Mouse (Mus musculus) embryonic facial prominence, embryonic 15.5 days (tissue): ENCODE measurements around the gene Atg4b. TPM values are rescaled to one million over a fixed set of nuclear protein-coding genes. Genes with fewer than 3 reads are reported as not detected.
A peak's percentile ranks its signal among the peaks of the same experiment; 100 is the strongest.

Source experiments
- ATAC-seq: fragments of 200-750 bp; cut with Nextera tagmentation; 2 replicates; pipeline ENCODE4 v1.8.0; 2017; ENCODE audit warnings: low read depth, moderate TSS enrichment; ENCODE audit not compliant: insufficient number of reproducible peaks, low FRiP score, low TSS enrichment
- H3K27ac ChIP-seq: fragments of 300-500 bp; sonication (generic); replicated peaks from 2 replicates; pipeline ENCODE4 v1.5.1; 2015; ENCODE audit warnings: mild to moderate bottlenecking, inconsistent platforms
- H3K27me3 ChIP-seq: fragments of 300-500 bp; sonication (generic); 2 replicates; pipeline ENCODE4 v1.6.1; 2015; ENCODE audit warnings: inconsistent platforms
- H3K36me3 ChIP-seq: fragments of 300-500 bp; sonication (generic); 2 replicates; pipeline ENCODE4 v1.6.1; 2015; ENCODE audit warnings: mild to moderate bottlenecking, inconsistent platforms
- H3K4me1 ChIP-seq: fragments of 300-500 bp; sonication (generic); 2 replicates; pipeline ENCODE4 v1.6.1; 2015; ENCODE audit warnings: inconsistent platforms
- H3K4me2 ChIP-seq: fragments of 300-500 bp; sonication (generic); replicated peaks from 2 replicates; pipeline ENCODE4 v1.6.1; 2015; ENCODE audit warnings: mild to moderate bottlenecking, inconsistent platforms
- H3K4me3 ChIP-seq: fragments of 300-500 bp; sonication (generic); replicated peaks from 2 replicates; pipeline ENCODE4 v1.5.1; 2015; ENCODE audit warnings: mild to moderate bottlenecking, inconsistent platforms
- H3K9ac ChIP-seq: fragments of 300-500 bp; sonication (generic); 2 replicates; pipeline ENCODE4 v1.6.1; 2015; ENCODE audit warnings: inconsistent platforms
- H3K9me3 ChIP-seq: fragments of 300-500 bp; sonication (generic); replicated peaks from 2 replicates; pipeline ENCODE4 v1.6.1; 2016; ENCODE audit warnings: inconsistent platforms
- WGBS: fragments of 180-500 bp; shearing (Covaris S2); methylation state at CpG from one replicate; pipeline ENCODE4 v1.1.7; 2015; 5-methylcytosine and 5-hydroxymethylcytosine counted together
- polyA plus RNA-seq: library from polyadenylated mRNA; unstranded; fragments of >200 nt; fragmentation: Nextera tagmentation; extraction: Ambion mirVana; gene quantifications from 2 replicates; pipeline ENCODE4 v1.2.1, GENCODE M21; 2015

The Atg4b gene
- polyA plus RNA-seq, 1 experiment from 2014 or later: 78.5 TPM

- Histone ChIP-seq H3K36me3 (no peaks in the 10 kb centered on the region), H3K4me2 (no peak overlapping the region), H3K27me3 (no peaks in the 10 kb centered on the region), H3K4me1 (0 out of 2 replicates have a peak, but pooled peaks cover 5% of the 10 kb centered on the region), H3K27ac (no peak overlapping the region), H3K4me3 (no peak overlapping the region), H3K9ac (no peak overlapping the region), H3K9me3 (no peaks in the 10 kb centered on the region)
- WGBS: 25% methylated on average over 3 of the region's 3 CpGs
- no peak for ATAC-seq
Measured at GRCm38 (mm10) chr1:93731880-93732281, 19.4 kb upstream of the Atg4b start.

DNA sequence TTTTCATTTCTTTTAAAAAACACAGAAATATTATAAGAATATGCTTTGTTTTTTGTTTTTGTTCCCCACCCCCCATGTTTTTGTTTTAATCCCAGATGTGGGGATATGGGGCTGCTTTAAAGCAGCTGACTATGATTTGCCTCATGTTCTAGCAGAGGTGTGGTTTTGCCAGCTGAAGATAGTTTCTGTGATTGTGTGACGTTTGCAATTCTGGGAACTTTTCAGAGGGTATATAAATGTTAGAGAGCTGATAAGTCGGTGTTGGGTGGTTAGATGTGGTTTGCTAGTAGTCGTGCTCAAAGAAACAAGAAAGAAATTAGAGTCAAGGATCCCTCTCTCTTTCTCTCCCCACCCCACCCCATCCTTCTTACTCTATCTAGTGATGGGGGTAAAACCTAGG is 15.4 kb upstream of the Atg4b start:
- Histone ChIP-seq H3K9ac (no peak overlapping the region), H3K4me3 (no peak overlapping the region), H3K27ac (no peak overlapping the region), H3K27me3 (no peaks in the 10 kb centered on the region), H3K9me3 (no peaks in the 10 kb centered on the region), H3K4me2 (no peak overlapping the region), H3K4me1 (0 out of 2 replicates have a peak, but pooled peaks cover 5% of the 10 kb centered on the region), H3K36me3 (no peaks in the 10 kb centered on the region)
- no peak for ATAC-seq
- 60% methylated on average over 3 of the region's 3 CpGs for WGBS

DNA sequence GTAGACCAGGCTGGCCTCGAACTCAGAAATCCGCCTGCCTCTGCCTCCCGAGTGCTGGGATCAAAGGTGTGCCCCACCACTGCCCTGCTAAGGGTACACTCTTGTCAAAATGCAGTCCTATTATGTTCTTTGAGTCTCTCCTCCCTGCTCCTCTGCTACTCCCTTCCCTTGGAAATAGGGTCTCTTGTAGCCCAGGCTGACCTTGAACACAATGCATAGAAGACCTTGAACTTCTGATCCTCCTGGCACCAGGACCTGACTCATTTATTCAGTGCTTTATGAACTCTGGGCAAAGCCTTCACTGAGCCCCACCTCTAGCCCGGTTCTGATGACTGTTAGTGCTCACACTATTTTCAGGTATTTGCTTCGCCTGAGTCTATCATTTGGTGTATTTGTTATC is 13.6 kb upstream of the Atg4b start:
- no peak for ATAC-seq
- no peak overlapping the region for H3K27ac ChIP-seq
- H3K27me3 ChIP-seq: no peaks in the 10 kb centered on the region
- H3K4me2 ChIP-seq: no peak overlapping the region
- no peaks in the 10 kb centered on the region for H3K36me3 ChIP-seq
- no peak overlapping the region for H3K4me3 ChIP-seq
- H3K9me3 ChIP-seq: no peaks in the 10 kb centered on the region
- H3K9ac ChIP-seq: no peak overlapping the region
- no peaks in the 10 kb centered on the region for H3K4me1 ChIP-seq
- WGBS: 95% methylated on average over 5 of the region's 5 CpGs

- Histone ChIP-seq H3K9me3 (no peaks in the 10 kb centered on the region), H3K4me1 (no peaks in the 10 kb centered on the region), H3K27me3 (no peaks in the 10 kb centered on the region), H3K4me2 (no peak overlapping the region), H3K9ac (no peak overlapping the region), H3K4me3 (no peak overlapping the region), H3K36me3 (0 out of 2 replicates have a peak, but pooled peaks cover 4% of the 10 kb centered on the region), H3K27ac (no peak overlapping the region)
- no peak for ATAC-seq
- 90% methylated on average over 2 of the region's 2 CpGs for WGBS
Measured at GRCm38 (mm10) chr1:93740671-93741070, 10.6 kb upstream of the Atg4b start.

- no peak for ATAC-seq
- no peak overlapping the region for H3K4me3 ChIP-seq
- 92% methylated on average over 4 of the region's 4 CpGs for WGBS
- H3K9me3 ChIP-seq: no peaks in the 10 kb centered on the region
- H3K9ac ChIP-seq: no peak overlapping the region
- 0 out of 2 replicates have a peak, but pooled peaks cover 4% of the 10 kb centered on the region for H3K36me3 ChIP-seq
- no peaks in the 10 kb centered on the region for H3K4me1 ChIP-seq
- no peak overlapping the region for H3K4me2 ChIP-seq
- H3K27me3 ChIP-seq: no peaks in the 10 kb centered on the region
- H3K27ac ChIP-seq: no peak overlapping the region
Measured at GRCm38 (mm10) chr1:93741987-93742386, 9.3 kb upstream of the Atg4b start.

DNA sequence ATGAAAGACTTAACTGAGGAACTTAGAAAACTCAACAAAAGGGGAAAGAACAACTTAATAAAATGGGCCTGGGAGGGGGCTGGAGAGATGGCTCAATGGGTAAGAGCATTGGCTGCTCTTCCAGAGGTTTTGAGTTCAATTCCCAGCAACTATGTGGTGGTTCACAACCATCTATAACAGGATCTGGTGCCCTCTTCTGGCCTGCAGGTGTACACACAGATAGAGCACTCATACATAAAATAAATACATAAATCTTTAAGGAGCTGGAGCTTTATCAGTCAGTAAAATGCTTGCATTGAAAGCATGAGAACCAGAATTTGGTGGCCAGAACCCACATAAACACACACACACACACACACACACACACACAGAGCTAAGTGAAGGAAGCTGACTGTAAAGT is 8.4 kb upstream of the Atg4b start:
- Histone ChIP-seq H3K9me3 (no peaks in the 10 kb centered on the region), H3K4me2 (no peak overlapping the region), H3K4me3 (no peak overlapping the region), H3K36me3 (0 out of 2 replicates have a peak, but pooled peaks cover 4% of the 10 kb centered on the region), H3K4me1 (no peaks in the 10 kb centered on the region), H3K9ac (no peak overlapping the region), H3K27me3 (no peaks in the 10 kb centered on the region), H3K27ac (no peak overlapping the region)
- no peak for ATAC-seq

- no peak for ATAC-seq
- H3K4me2 ChIP-seq: no peak overlapping the region
- H3K27me3 ChIP-seq: no peaks in the 10 kb centered on the region
- no peaks in the 10 kb centered on the region for H3K9me3 ChIP-seq
- H3K4me3 ChIP-seq: no peak overlapping the region
- H3K27ac ChIP-seq: no peak overlapping the region
- H3K9ac ChIP-seq: no peak overlapping the region
- no peaks in the 10 kb centered on the region for H3K4me1 ChIP-seq
- WGBS: 83% methylated on average over 5 of the region's 5 CpGs
- peaks cover 29% of the 10 kb centered on the region for H3K36me3 ChIP-seq
Measured at GRCm38 (mm10) chr1:93746179-93746578, 5.1 kb upstream of the Atg4b start.

DNA sequence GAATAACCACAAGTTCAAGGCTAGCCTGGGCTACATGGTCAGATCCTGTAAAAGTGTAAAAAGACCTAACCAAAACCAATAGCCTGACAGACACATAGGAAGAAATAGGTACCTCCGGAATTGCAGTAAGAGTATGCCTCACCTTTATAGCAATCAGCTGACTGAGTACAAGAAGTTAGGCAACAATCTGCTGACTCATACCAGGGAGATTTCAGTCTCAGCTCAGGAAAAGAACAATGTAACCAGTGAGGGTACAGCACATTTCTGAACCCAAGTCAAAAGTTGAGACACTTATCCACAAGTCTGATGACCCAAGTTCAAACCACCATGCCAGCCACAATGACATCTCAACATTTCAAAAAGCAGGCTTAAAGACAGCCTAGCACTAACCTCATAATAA is 2.8 kb upstream of the Atg4b start:
- Histone ChIP-seq H3K27me3 (no peaks in the 10 kb centered on the region), H3K36me3 (peaks cover 29% of the 10 kb centered on the region)

GRCm38 (mm10) chr1:93753911-93754572 is 2.7 kb downstream of the Atg4b start:
- Histone ChIP-seq H3K4me2 (peak overlapping the region; percentile 79), H3K27me3 (no peaks in the 10 kb centered on the region), H3K4me3 (peak overlapping the region; percentile 90), H3K9me3 (no peaks in the 10 kb centered on the region), H3K4me1 (peaks cover 24% of the 10 kb centered on the region), H3K36me3 (peaks cover 17% of the 10 kb centered on the region), H3K9ac (peak overlapping the region; percentile 89), H3K27ac (peak overlapping the region; percentile 90)
- WGBS: 0% methylated on average over 59 of the region's 59 CpGs
- peak; percentile 11; the same call in 1 of the 2 replicates for ATAC-seq

More for the DNA sequence above, 2.8 kb upstream of the Atg4b start:
- WGBS: 84% methylated on average over 1 of the region's 1 CpGs
- Histone ChIP-seq H3K4me1 (peaks cover 8% of the 10 kb centered on the region), H3K9ac (no peak overlapping the region), H3K4me2 (no peak overlapping the region), H3K4me3 (no peak overlapping the region), H3K27ac (no peak overlapping the region), H3K9me3 (no peaks in the 10 kb centered on the region)
- no peak for ATAC-seq

DNA sequence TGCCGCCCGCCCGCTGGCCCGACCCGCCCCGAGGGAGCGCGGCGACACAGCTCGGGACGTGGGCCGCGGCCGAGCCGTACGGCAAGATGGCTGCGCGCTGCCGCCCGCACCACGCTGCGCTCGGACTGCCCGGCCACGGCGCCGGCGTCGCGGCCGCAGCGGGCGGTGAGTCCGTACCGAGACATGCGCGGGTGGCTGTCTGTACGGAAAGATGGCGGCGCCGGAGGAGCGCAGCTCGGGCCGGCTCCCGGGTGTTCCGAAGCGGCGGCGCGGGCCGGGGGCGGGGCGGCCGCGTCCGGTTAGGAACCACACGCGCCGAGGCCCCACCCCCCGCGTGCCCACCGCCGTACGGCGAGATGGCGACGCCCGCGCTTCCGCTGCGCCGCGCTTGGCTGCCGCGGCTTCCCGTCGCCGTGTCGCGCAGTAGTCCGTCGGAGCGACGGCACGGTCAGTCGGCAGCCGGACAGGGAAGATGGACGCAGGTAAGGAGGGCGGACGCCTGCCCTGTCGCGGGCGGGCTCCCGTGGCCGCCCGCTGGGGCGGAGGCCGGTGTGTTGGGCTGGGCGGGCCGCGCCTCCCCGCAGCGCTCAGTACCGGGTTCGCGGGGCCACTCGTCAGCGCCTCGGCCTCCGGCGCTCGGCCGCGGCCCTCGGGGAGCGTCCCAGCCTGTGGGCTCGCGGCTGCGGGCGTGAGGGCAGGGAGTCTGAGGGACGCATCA is 3.4 kb downstream of the Atg4b start, which contains the start of gene Thap4:
Gene Thap4 (minus strand): TSS at position 292 of the 718 bp plus-strand sequence.
- ATAC-seq: peak; percentile 94
- under 1% methylated on average over 114 of the region's 121 CpGs for WGBS

DNA sequence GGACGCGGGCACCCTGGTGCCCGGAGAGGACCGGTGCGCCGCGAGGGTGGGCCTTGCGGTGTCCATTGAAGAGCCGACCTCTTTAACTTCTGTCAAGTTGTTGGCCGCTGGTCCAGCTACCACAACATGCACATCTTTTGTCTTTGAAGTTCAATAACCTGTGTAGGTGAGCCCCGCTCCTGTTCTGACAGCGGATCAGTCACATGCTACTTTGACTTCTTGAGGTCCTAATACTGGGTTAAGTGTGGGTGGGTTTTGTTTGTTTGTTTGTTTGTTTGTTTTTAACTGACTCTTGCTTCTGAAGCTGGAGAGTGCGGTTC is 4.0 kb downstream of the Atg4b start:
- H3K4me3 ChIP-seq: peak overlapping the region; percentile 90
- no peaks in the 10 kb centered on the region for H3K27me3 ChIP-seq
- H3K36me3 ChIP-seq: peaks cover 5% of the 10 kb centered on the region
- peak overlapping the region; percentile 90 for H3K27ac ChIP-seq
- H3K9me3 ChIP-seq: no peaks in the 10 kb centered on the region
- H3K4me2 ChIP-seq: peak overlapping the region; percentile 79
- ATAC-seq: no peak
- WGBS: under 1% methylated on average over 13 of the region's 13 CpGs
- H3K9ac ChIP-seq: peak overlapping the region; percentile 89
- peaks cover 24% of the 10 kb centered on the region for H3K4me1 ChIP-seq

More for the DNA sequence above, 3.4 kb downstream of the Atg4b start, which contains the start of gene Thap4:
- peak within 1 kb of the TSS; percentile 79 for H3K4me2 ChIP-seq
- no peaks in the 10 kb centered on the region for H3K27me3 ChIP-seq
- peaks cover 10% of the 10 kb centered on the region for H3K36me3 ChIP-seq
- H3K4me3 ChIP-seq: peak within 1 kb of the TSS; percentile 90
- H3K27ac ChIP-seq: peak within 1 kb of the TSS; percentile 90
- peak within 1 kb of the TSS; percentile 89 for H3K9ac ChIP-seq
- peaks cover 24% of the 10 kb centered on the region for H3K4me1 ChIP-seq
- no peaks in the 10 kb centered on the region for H3K9me3 ChIP-seq
